ENCODE assay signal across 28 mouse cellular contexts in genomic region chr10:92097562-92097961, GRCm38 (mm10).
DNase-seq lines count a peak whose midpoint lies in the region; ATAC-seq and TF ChIP-seq lines count a peak whose summit lies in the region.
"Had no signal": no experiment of that assay in that cellular context is flagged by ENCODE, and none has a peak within 500 bp of the region (broad histone marks: within the 10 kb centered on the region; RNA-seq: fewer than 3 reads in every experiment).

No protein-coding gene starts in this region.

- no peaks in the 10 kb centered on the region for H3K9me3 ChIP-seq in midbrain, embryonic 13.5 days
- no peaks in the 10 kb centered on the region for H3K9me3 ChIP-seq in midbrain, embryonic 16.5 days (replicated peaks; ENCODE audit: control insufficient read depth, low read length, poor library complexity, severe bottlenecking)
- H3K9me3 ChIP-seq in forebrain, embryonic 16.5 days (ENCODE audit: control insufficient read depth, low read length) = no peaks in the 10 kb centered on the region
- H3K9me3 ChIP-seq: hindbrain, embryonic 13.5 days; liver, embryonic 12.5 days had no signal

- DNase-seq in brain, embryonic 14.5 days (ENCODE audit: low read depth) = peak; percentile 61
- no peak for DNase-seq in left cerebral cortex, adult 8-10 months (ENCODE audit: low spot score in 2 of 2)
- DNase-seq in embryo, embryonic 10 days (ENCODE audit: low spot score) = no peak
- no peak for DNase-seq in heart, postnatal 36 days
- DNase-seq: adrenal gland, postnatal 10 days; cerebellum, adult 18-20 months; cerebellum, postnatal 10 days; gastrocnemius, postnatal 36 days; heart, adult 18-20 months; heart, postnatal 4 days; kidney, adult 9 months; kidney, postnatal 14 days; layer of hippocampus, adult 9-11 months; left cerebral cortex, postnatal 4 days; liver, postnatal 0 days; spleen, adult 18-20 months; thymus, postnatal 14 days had no signal

- H3K4me3 ChIP-seq in midbrain, embryonic 13.5 days (replicated peaks) = no peak overlapping the region
- no peak overlapping the region for H3K4me3 ChIP-seq in midbrain, embryonic 16.5 days (ENCODE audit: low read depth, low read length)
- H3K4me3 ChIP-seq in forebrain, embryonic 16.5 days (replicated peaks; ENCODE audit: low read length) = no peak overlapping the region
- H3K4me3 ChIP-seq: erythroblast, embryonic 14.5 days; hindbrain, embryonic 13.5 days; liver, embryonic 12.5 days had no signal

- H3K27me3 ChIP-seq in midbrain, embryonic 13.5 days = no peaks in the 10 kb centered on the region
- H3K27me3 ChIP-seq in midbrain, embryonic 16.5 days (ENCODE audit: control insufficient read depth, insufficient read depth, low read depth, low read length) = no peaks in the 10 kb centered on the region
- H3K27me3 ChIP-seq in forebrain, embryonic 16.5 days (replicated peaks; ENCODE audit: control insufficient read depth, insufficient read depth, low read length) = peaks cover 2% of the 10 kb centered on the region; the same call in 1 of the 2 replicates
- H3K27me3 ChIP-seq: CH12.LX; hindbrain, embryonic 13.5 days; liver, embryonic 12.5 days; Patski had no signal

- intact Hi-C loops in heart, postnatal 36 days (cut with DNase I) = no loop called here

- no peak overlapping the region for H3K9ac ChIP-seq in midbrain, embryonic 13.5 days (replicated peaks)
- H3K9ac ChIP-seq in midbrain, embryonic 16.5 days (ENCODE audit: low read depth, low read length) = no peak overlapping the region
- H3K9ac ChIP-seq in forebrain, embryonic 16.5 days (replicated peaks; ENCODE audit: low read depth, low read length) = no peak overlapping the region
- H3K9ac ChIP-seq: hindbrain, embryonic 13.5 days; liver, embryonic 12.5 days; liver, postnatal 0 days had no signal

- H3K4me2 ChIP-seq in midbrain, embryonic 13.5 days (replicated peaks) = no peak overlapping the region
- no peak overlapping the region for H3K4me2 ChIP-seq in midbrain, embryonic 16.5 days (ENCODE audit: low read length)
- no peak overlapping the region; the same call in 1 of the 2 replicates for H3K4me2 ChIP-seq in forebrain, embryonic 16.5 days (ENCODE audit: low read length)
- H3K4me2 ChIP-seq: heart, embryonic 11.5 days; hindbrain, embryonic 13.5 days; liver, embryonic 12.5 days had no signal

- 0 out of 2 replicates have a peak overlapping the region, but pooled peaks have one; percentile 14 for H3K27ac ChIP-seq in midbrain, embryonic 13.5 days
- no peak overlapping the region for H3K27ac ChIP-seq in midbrain, embryonic 16.5 days (ENCODE audit: low read length)
- no peak overlapping the region for H3K27ac ChIP-seq in forebrain, embryonic 16.5 days (ENCODE audit: low read length)
- H3K27ac ChIP-seq: liver, embryonic 12.5 days; macrophage had no signal

- ATAC-seq in midbrain, embryonic 13.5 days = 0 out of 2 replicates have a peak, but pooled peaks have one; percentile 49
- no peak for ATAC-seq in midbrain, embryonic 16.5 days
- ATAC-seq in forebrain, embryonic 16.5 days = peak; percentile 73
- ATAC-seq: intestine, embryonic 16.5 days; liver, embryonic 12.5 days; liver, postnatal 0 days; Patski had no signal

- H3K4me1 ChIP-seq in midbrain, embryonic 13.5 days (replicated peaks) = peaks cover 45% of the 10 kb centered on the region
- H3K4me1 ChIP-seq in midbrain, embryonic 16.5 days (ENCODE audit: control insufficient read depth, insufficient read depth, low read length) = peaks cover 21% of the 10 kb centered on the region
- H3K4me1 ChIP-seq in forebrain, embryonic 16.5 days (replicated peaks; ENCODE audit: control insufficient read depth, insufficient read depth, low read length) = peaks cover 7% of the 10 kb centered on the region
- H3K4me1 ChIP-seq: liver, embryonic 12.5 days had no signal

- 3% methylated on average over 7 of the region's 7 CpGs for WGBS in midbrain, embryonic 13.5 days
- WGBS in midbrain, embryonic 16.5 days = 15% methylated on average over 5 of the region's 7 CpGs
- WGBS in forebrain, embryonic 16.5 days = 1% methylated on average over 6 of the region's 7 CpGs

- H3K36me3 ChIP-seq in midbrain, embryonic 13.5 days = peaks cover 10% of the 10 kb centered on the region; the same call in 1 of the 2 replicates
- peaks cover 4% of the 10 kb centered on the region; the same call in 1 of the 2 replicates for H3K36me3 ChIP-seq in midbrain, embryonic 16.5 days (ENCODE audit: control insufficient read depth, insufficient read depth, low read length)
- H3K36me3 ChIP-seq in forebrain, embryonic 16.5 days (ENCODE audit: control insufficient read depth, insufficient read depth) = no peaks in the 10 kb centered on the region
- H3K36me3 ChIP-seq: liver, embryonic 12.5 days had no signal

- TF ChIP-seq CTCF in brain, embryonic 14.5 days (IDR thresholded peaks at IDR 0.05; ENCODE audit: borderline replicate concordance, extremely low read depth, insufficient read depth, insufficient read length) = no peak

- no peak for TF ChIP-seq POLR2A in brain, embryonic 14.5 days (IDR thresholded peaks at IDR 0.05; ENCODE audit: borderline replicate concordance, extremely low read depth, insufficient read depth, insufficient read length, poor library complexity, severe bottlenecking)
